Mouse (Mus musculus): ENCODE data around the gene Atp2a1.

- TF ChIP-seq GATA1 (IDR thresholded peaks at IDR 0.05; ENCODE audit: borderline replicate concordance, low read length): no peak
- no peak for TF ChIP-seq FLI1 (IDR thresholded peaks at IDR 0.05; ENCODE audit: low read length)
These were observed 1.2 kb upstream of the Atp2a1 start for GRCm38 (mm10) chr7:126464121-126464520.

Measured in megakaryocyte, embryonic 14.5 days (primary cell).